Mouse (Mus musculus) heart, embryonic 12.5 days (tissue): ENCODE measurements around the gene Tspan18. TPM values are rescaled to one million over a fixed set of nuclear protein-coding genes. Genes with fewer than 3 reads are reported as not detected.

Experiments used
- ATAC-seq: fragments of 200-750 bp; cut with Nextera tagmentation; 2 replicates; pipeline ENCODE4 v1.8.0; 2017; ENCODE audit warnings: moderate TSS enrichment, moderate library complexity; ENCODE audit not compliant: insufficient number of reproducible peaks, low FRiP score
- H3K27ac ChIP-seq: fragments of 300-500 bp; sonication (generic); 2 replicates; pipeline ENCODE4 v1.5.1; 2016; ENCODE audit warnings: mild to moderate bottlenecking, moderate library complexity; ENCODE audit not compliant: poor library complexity, severe bottlenecking
- H3K27me3 ChIP-seq: fragments of 300-500 bp; sonication (generic); replicated peaks from 2 replicates; pipeline ENCODE4 v1.6.1; 2016; ENCODE audit warnings: mild to moderate bottlenecking, moderate library complexity
- H3K36me3 ChIP-seq: fragments of 300-500 bp; sonication (generic); 2 replicates; pipeline ENCODE4 v1.6.1; 2016; ENCODE audit warnings: mild to moderate bottlenecking, moderate library complexity
- H3K4me1 ChIP-seq: fragments of 300-500 bp; sonication (generic); replicated peaks from 2 replicates; pipeline ENCODE4 v1.6.1; 2016; ENCODE audit warnings: mild to moderate bottlenecking
- H3K4me2 ChIP-seq: fragments of 300-500 bp; sonication (generic); 2 replicates; pipeline ENCODE4 v1.6.1; 2016; ENCODE audit warnings: mild to moderate bottlenecking, moderate library complexity
- H3K4me3 ChIP-seq: fragments of 300-500 bp; sonication (generic); 2 replicates; pipeline ENCODE4 v1.5.1; 2016; ENCODE audit warnings: mild to moderate bottlenecking
- H3K9ac ChIP-seq: fragments of 300-500 bp; sonication (generic); 2 replicates; pipeline ENCODE4 v1.6.1; 2016; ENCODE audit warnings: mild to moderate bottlenecking, moderate library complexity
- H3K9me3 ChIP-seq: fragments of 300-500 bp; sonication (generic); replicated peaks from 2 replicates; pipeline ENCODE4 v1.6.1; 2016; ENCODE audit warnings: mild to moderate bottlenecking, moderate library complexity
- WGBS: fragments of 180-500 bp; shearing (Covaris S2); methylation state at CpG from one replicate; pipeline ENCODE4 v1.1.7; 2016; 5-methylcytosine and 5-hydroxymethylcytosine counted together
- polyA plus RNA-seq: library from polyadenylated mRNA; unstranded; fragments of >200 nt; fragmentation: Nextera tagmentation; extraction: Ambion mirVana; gene quantifications from 2 replicates; pipeline ENCODE4 v1.2.1, GENCODE M21; 2016

Gene Tspan18
- polyA plus RNA-seq, 1 experiment from 2014 or later, result 58.5 TPM

- H3K4me3 ChIP-seq, result no peak overlapping the region
- H3K9ac ChIP-seq, result no peak overlapping the region
- H3K27ac ChIP-seq, result no peak overlapping the region
- no peaks in the 10 kb centered on the region for H3K36me3 ChIP-seq
- H3K4me1 ChIP-seq, result peaks cover 35% of the 10 kb centered on the region
- WGBS, result 23% methylated on average over 6 of the region's 6 CpGs
- H3K4me2 ChIP-seq, result no peak overlapping the region
- ATAC-seq, result no peak
- no peaks in the 10 kb centered on the region for H3K9me3 ChIP-seq
- H3K27me3 ChIP-seq, result peaks cover 18% of the 10 kb centered on the region; the same call in 1 of the 2 replicates
Measured at GRCm38 (mm10) chr2:93192671-93193080, 141.6 kb downstream of the Tspan18 start.

DNA sequence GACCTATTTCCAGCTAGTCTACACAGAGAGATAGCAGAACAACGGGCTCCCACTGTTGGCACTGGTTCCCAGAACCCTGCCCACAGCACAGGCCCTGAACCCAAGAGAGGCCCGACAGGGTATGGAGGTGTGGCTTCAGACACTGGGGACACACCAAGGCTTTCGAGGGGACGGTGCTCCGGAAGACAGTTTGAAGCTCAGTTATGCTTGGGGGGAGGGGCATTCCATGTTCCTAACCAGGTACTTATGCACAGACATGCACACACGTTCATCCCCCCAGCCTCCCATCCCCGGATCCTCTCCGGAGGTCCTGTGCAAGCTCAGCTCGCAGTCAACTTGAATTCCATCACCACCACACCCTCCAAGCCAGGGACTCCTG is 142.1 kb downstream of the Tspan18 start:
- no peak overlapping the region for H3K27ac ChIP-seq
- ATAC-seq, result no peak
- peaks cover 18% of the 10 kb centered on the region; the same call in 1 of the 2 replicates for H3K27me3 ChIP-seq
- no peaks in the 10 kb centered on the region for H3K36me3 ChIP-seq
- no peak overlapping the region for H3K4me3 ChIP-seq
- WGBS, result 55% methylated on average over 9 of the region's 9 CpGs
- peaks cover 35% of the 10 kb centered on the region for H3K4me1 ChIP-seq
- H3K4me2 ChIP-seq, result no peak overlapping the region
- H3K9me3 ChIP-seq, result no peaks in the 10 kb centered on the region
- no peak overlapping the region for H3K9ac ChIP-seq

DNA sequence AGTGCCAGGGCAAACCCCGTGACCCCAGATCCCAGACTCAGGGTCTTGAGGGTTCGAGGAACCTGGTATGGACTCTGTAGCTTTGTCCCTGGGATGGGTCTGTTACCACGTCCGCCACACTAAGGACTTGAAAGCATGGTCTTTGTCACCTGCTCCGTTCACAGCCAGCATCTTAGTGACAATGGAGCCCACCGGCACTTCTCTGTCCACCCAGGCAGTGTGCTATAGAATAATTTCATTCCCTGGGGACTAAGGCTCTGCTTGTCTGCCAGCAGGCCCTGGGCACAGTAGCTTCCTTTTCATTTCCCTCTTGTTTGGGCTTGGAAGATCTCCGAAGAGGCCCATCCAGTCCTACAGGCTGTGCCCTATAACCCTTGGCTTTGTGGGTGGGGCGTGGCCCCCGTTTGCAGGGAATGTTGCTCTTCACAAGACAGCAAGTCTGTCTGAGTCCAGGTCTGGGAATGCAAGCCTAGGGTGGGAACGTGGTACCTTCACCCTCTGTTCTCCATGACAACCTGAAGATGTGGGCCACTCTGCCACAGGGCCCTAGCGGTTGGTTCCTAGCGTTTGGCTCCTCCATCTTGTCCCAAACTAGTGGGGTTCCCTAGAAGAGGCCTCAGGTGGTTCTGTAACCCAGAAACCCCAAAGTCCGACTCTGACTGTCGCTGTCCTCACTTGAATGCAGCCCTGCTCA is 142.7 kb downstream of the Tspan18 start:
- no peak overlapping the region for H3K4me2 ChIP-seq
- H3K27ac ChIP-seq, result no peak overlapping the region
- 76% methylated on average over 14 of the region's 14 CpGs for WGBS
- H3K27me3 ChIP-seq, result peaks cover 19% of the 10 kb centered on the region; the same call in 1 of the 2 replicates
- H3K36me3 ChIP-seq, result no peaks in the 10 kb centered on the region
- no peak for ATAC-seq
- H3K4me3 ChIP-seq, result no peak overlapping the region
- no peak overlapping the region for H3K9ac ChIP-seq
- no peaks in the 10 kb centered on the region for H3K9me3 ChIP-seq
- H3K4me1 ChIP-seq, result peaks cover 35% of the 10 kb centered on the region

DNA sequence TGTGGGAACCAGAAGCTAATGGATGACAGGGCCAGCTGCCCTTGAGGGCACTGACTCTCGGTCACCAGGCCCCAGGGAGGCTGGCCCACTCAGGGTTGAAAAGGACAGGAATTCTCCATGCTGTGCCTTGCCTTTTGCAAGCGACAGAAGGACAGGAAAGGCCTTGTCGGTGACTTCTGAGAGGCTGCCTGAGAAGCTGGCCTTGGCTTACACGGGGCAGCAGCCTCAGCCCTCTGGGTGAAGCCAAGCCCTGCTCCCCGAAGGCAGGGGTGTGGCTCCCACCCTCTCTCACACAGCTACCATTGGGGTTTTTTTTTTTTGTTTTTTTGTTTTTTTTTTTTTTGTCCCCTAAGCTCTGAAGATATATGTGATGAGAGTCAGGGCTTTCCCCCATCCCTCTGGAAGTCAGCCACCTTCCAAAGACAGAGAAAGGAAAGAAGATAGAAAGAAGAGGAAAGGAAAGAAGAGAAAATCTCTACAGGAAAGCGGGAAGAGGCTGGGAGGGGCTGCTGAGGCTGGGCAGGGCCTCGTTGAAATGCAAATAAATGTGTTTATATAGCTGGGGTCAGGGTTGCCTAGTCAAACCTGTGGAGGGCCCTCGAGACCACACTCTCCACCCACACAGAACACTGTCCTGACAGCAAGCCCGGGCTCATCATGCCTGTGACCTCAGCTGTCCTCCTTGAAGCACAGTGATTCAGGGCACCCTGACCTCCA is 143.4 kb downstream of the Tspan18 start:
- 32% methylated on average over 9 of the region's 9 CpGs for whole genome bisulfite sequencing
- ATAC-seq, result no peak
- no peak overlapping the region for H3K27ac ChIP-seq

GRCm38 (mm10) chr2:93188761-93189458 is 145.4 kb downstream of the Tspan18 start:
- Histone ChIP-seq H3K9ac (peak overlapping the region; percentile 81), H3K4me2 (peak overlapping the region; percentile 98), H3K27ac (peak overlapping the region; percentile 49; the same call in 1 of the 2 replicates), H3K4me3 (peak overlapping the region; percentile 75), H3K36me3 (no peaks in the 10 kb centered on the region), H3K4me1 (peaks cover 35% of the 10 kb centered on the region), H3K27me3 (peaks cover 29% of the 10 kb centered on the region), H3K9me3 (no peaks in the 10 kb centered on the region)
- no peak for ATAC-seq
- 5% methylated on average over 19 of the region's 19 CpGs for WGBS

More for the DNA sequence above, 143.4 kb downstream of the Tspan18 start:
- H3K27me3 ChIP-seq, result peaks cover 26% of the 10 kb centered on the region
- no peak overlapping the region for H3K9ac ChIP-seq
- H3K4me1 ChIP-seq, result peaks cover 35% of the 10 kb centered on the region
- no peaks in the 10 kb centered on the region for H3K9me3 ChIP-seq
- H3K36me3 ChIP-seq, result no peaks in the 10 kb centered on the region
- H3K4me2 ChIP-seq, result peak overlapping the region; percentile 1; the same call in 1 of the 2 replicates
- no peak overlapping the region for H3K4me3 ChIP-seq

DNA sequence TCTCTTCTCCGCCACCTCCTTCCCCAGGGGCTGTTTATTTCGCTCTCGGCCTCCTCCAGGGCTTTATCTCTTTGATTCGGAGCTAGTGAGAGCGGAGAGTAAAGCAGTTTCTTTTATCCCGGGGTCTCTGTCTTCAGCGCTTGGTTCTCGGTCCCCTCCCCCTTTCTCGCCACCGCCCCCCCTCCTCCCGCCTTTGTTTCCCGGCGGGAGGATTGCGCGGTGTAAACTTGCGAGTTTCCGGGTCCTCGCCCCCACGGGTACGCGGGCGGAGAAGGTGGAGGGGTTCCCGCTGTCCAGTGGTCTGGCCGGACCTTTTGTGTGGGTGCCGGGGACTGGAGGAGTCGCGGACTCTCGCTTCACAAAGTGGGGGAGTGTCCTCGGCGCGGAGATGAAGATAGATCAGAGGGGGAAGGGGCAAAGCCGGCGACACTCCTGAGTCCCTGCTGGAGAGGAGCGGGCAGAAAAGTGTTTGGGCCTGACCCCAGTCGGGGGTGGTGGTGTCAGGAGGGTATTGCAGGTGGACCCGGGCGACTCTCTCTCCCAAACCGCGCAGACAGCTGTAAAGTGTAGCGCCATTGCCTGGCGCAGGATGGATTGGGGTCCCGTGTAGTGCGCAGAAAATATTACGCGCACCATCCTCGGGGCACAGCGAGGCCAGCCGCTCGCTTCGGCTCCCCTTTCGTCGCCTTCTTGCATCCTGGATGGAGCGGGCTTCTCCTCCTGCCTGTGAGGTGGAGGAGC is 146.1 kb downstream of the Tspan18 start:
- Histone ChIP-seq H3K27ac (peak overlapping the region; percentile 49; the same call in 1 of the 2 replicates), H3K27me3 (peaks cover 29% of the 10 kb centered on the region), H3K36me3 (no peaks in the 10 kb centered on the region), H3K4me1 (peaks cover 35% of the 10 kb centered on the region), H3K9me3 (no peaks in the 10 kb centered on the region), H3K4me2 (peak overlapping the region; percentile 98), H3K9ac (peak overlapping the region; percentile 81), H3K4me3 (peak overlapping the region; percentile 75)
- WGBS, result under 1% methylated on average over 53 of the region's 53 CpGs
- no peak for ATAC-seq

GRCm38 (mm10) chr2:93187323-93187996 is 146.8 kb downstream of the Tspan18 start, which contains the start of gene Trp53i11:
Gene Trp53i11, plus strand, starts transcription at chr2:93187548.
- Histone ChIP-seq H3K27ac (peak within 1 kb of the TSS; percentile 49; the same call in 1 of the 2 replicates), H3K4me2 (peak within 1 kb of the TSS; percentile 98), H3K4me1 (peaks cover 32% of the 10 kb centered on the region), H3K9ac (peak within 1 kb of the TSS; percentile 81), H3K9me3 (no peaks in the 10 kb centered on the region), H3K4me3 (peak within 1 kb of the TSS; percentile 75), H3K36me3 (no peaks in the 10 kb centered on the region), H3K27me3 (peaks cover 33% of the 10 kb centered on the region)
- ATAC-seq, result peak; percentile 84
- 0% methylated on average over 64 of the region's 69 CpGs for WGBS

- H3K9me3 ChIP-seq, result no peaks in the 10 kb centered on the region
- no peak overlapping the region for H3K9ac ChIP-seq
- H3K4me1 ChIP-seq, result peaks cover 11% of the 10 kb centered on the region
- no peaks in the 10 kb centered on the region for H3K36me3 ChIP-seq
- no peak overlapping the region for H3K4me3 ChIP-seq
- ATAC-seq, result no peak
- peaks cover 69% of the 10 kb centered on the region for H3K27me3 ChIP-seq
- 69% methylated on average over 11 of the region's 11 CpGs for WGBS
- H3K27ac ChIP-seq, result no peak overlapping the region
- no peak overlapping the region for H3K4me2 ChIP-seq
Measured at GRCm38 (mm10) chr2:93182859-93183258, 151.4 kb downstream of the Tspan18 start.

GRCm38 (mm10) chr2:93180077-93180844 is 154.0 kb downstream of the Tspan18 start:
- no peak for ATAC-seq

More at GRCm38 (mm10) chr2:93180077-93180844, 154.0 kb downstream of the Tspan18 start:
- peak overlapping the region; percentile 42 for H3K4me3 ChIP-seq
- no peak overlapping the region for H3K27ac ChIP-seq
- peak overlapping the region; percentile 53 for H3K9ac ChIP-seq
- peak overlapping the region; percentile 71 for H3K4me2 ChIP-seq
- no peaks in the 10 kb centered on the region for H3K9me3 ChIP-seq
- 2% methylated on average over 41 of the region's 41 CpGs for WGBS
- peaks cover 22% of the 10 kb centered on the region for H3K4me1 ChIP-seq
- H3K36me3 ChIP-seq, result no peaks in the 10 kb centered on the region
- peaks cover 76% of the 10 kb centered on the region for H3K27me3 ChIP-seq
